Mouse (Mus musculus) liver, adult 2 months (tissue): ENCODE measurements at regions not wholly inside any gene's neighbourhood (a gene's known extent, or its start where the extent isn't known, plus 50 kb on each side); places are given as distances from the start of the nearest gene placed in this dataset.

ENCODE experiments used
- CTCF ChIP-seq: fragments of 200-500 bp; IDR thresholded peaks from 2 replicates; pipeline ENCODE4 v1.5.1; 2011; ENCODE audit warnings: low read depth, low read length, control low read depth
- POLR2A ChIP-seq: fragments of 200-500 bp; IDR thresholded peaks from 2 replicates; pipeline ENCODE4 v1.6.1; 2011; ENCODE audit warnings: low read length, control low read depth; ENCODE audit not compliant: insufficient read depth; ENCODE audit errors: extremely low read depth

DNA sequence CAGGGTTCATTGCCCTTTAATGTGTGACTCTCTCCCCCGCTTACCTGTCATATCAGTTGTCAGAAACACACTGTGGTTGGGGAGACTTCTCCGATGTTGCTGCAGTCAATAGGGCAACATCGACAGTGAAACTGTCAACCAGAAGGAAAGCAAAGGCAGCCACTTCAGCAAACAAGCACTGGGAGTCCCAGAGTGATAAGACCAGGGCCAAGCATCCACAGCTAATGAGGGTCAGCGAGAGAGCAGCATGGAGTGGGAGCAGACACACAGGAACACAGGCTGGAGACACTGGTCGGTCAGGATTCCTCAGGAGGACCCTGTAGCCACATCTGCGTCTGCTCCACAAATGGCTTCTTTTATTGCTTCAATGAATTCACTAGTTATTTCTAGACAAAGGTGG, 847.5 kb downstream of the Sorcs1 start:
- TF ChIP-seq POLR2A (no peak), CTCF (no peak)
